Mouse (Mus musculus) skeletal muscle tissue, adult 2 months (tissue): ENCODE results near the gene Olfr1373.
"Not testable (repeated sequence)": the region's sequence is repeated elsewhere in the genome, so short reads cannot be mapped to it uniquely, and the experiment has no call there.

Experiments used
- DNase-seq: peaks from one replicate; pipeline ENCODE4 v3.0.0-alpha.2; 2012; ENCODE audit warnings: low read depth, low spot score

Olfr1373 gene

GRCm38 (mm10) chr11:52145428-52145827, at the start of gene Olfr1373:
Olfr1373 (minus strand) TSS chr11:52145528.
- not testable (repeated sequence) for DNase-seq

GRCm38 (mm10) chr11:52180651-52181050, 35.3 kb upstream of the Olfr1373 start:
- not testable (repeated sequence) for DNase-seq

- not testable (repeated sequence) for DNase-seq
These were observed 34.6 kb upstream of the Olfr1373 start for GRCm38 (mm10) chr11:52179897-52180296.

- DNase-seq, result no peak
These were observed 23.1 kb upstream of the Olfr1373 start for GRCm38 (mm10) chr11:52168461-52168860.

- DNase-seq, result not testable (repeated sequence)
These were observed 22.6 kb upstream of the Olfr1373 start for GRCm38 (mm10) chr11:52167901-52168302.

- DNase-seq, result no peak
These were observed 21.8 kb upstream of the Olfr1373 start for GRCm38 (mm10) chr11:52167126-52167525.

GRCm38 (mm10) chr11:52163926-52164325, 18.6 kb upstream of the Olfr1373 start:
- no peak for DNase-seq

GRCm38 (mm10) chr11:52143675-52144074, 1.7 kb downstream of the Olfr1373 start:
- not testable (repeated sequence) for DNase-seq

- DNase-seq, result no peak
These were observed 14.8 kb downstream of the Olfr1373 start for GRCm38 (mm10) chr11:52130451-52131068.

GRCm38 (mm10) chr11:52129621-52130450, 15.5 kb downstream of the Olfr1373 start:
- DNase-seq, result no peak

GRCm38 (mm10) chr11:52129171-52129570, 16.2 kb downstream of the Olfr1373 start:
- no peak for DNase-seq

GRCm38 (mm10) chr11:52128316-52129061, 16.8 kb downstream of the Olfr1373 start:
- no peak for DNase-seq

GRCm38 (mm10) chr11:52127760-52128159, 17.6 kb downstream of the Olfr1373 start:
- no peak for DNase-seq

GRCm38 (mm10) chr11:52127169-52127568, 18.2 kb downstream of the Olfr1373 start:
- DNase-seq, result no peak

- DNase-seq, result no peak
These were observed 20.9 kb downstream of the Olfr1373 start for GRCm38 (mm10) chr11:52124468-52124867.

- no peak for DNase-seq
These were observed 23.3 kb downstream of the Olfr1373 start for GRCm38 (mm10) chr11:52122045-52122444.

GRCm38 (mm10) chr11:52120415-52120814, 24.9 kb downstream of the Olfr1373 start:
- not testable (repeated sequence) for DNase-seq

GRCm38 (mm10) chr11:52117156-52117555, 28.2 kb downstream of the Olfr1373 start:
- DNase-seq, result no peak

GRCm38 (mm10) chr11:52116117-52116516, 29.2 kb downstream of the Olfr1373 start:
- not testable (repeated sequence) for DNase-seq

- DNase-seq, result no peak
These were observed 29.8 kb downstream of the Olfr1373 start for GRCm38 (mm10) chr11:52115479-52115878.

GRCm38 (mm10) chr11:52109421-52109820, 35.9 kb downstream of the Olfr1373 start:
- no peak for DNase-seq

GRCm38 (mm10) chr11:52108796-52109195, 36.5 kb downstream of the Olfr1373 start:
- no peak for DNase-seq
